Mouse (Mus musculus): Measurements from ENCODE around the gene Olfr474. TPM values are rescaled to one million over a fixed set of nuclear protein-coding genes. Genes with fewer than 3 reads are reported as not detected.
"Not testable (repeated sequence)": the region's sequence is repeated elsewhere in the genome, so short reads cannot be mapped to it uniquely, and the experiment has no call there.

Gene Olfr474
- not detected in 2 replicates for polyA plus RNA-seq (2015; fragmentation: Nextera tagmentation; extraction: Ambion mirVana)

DNA sequence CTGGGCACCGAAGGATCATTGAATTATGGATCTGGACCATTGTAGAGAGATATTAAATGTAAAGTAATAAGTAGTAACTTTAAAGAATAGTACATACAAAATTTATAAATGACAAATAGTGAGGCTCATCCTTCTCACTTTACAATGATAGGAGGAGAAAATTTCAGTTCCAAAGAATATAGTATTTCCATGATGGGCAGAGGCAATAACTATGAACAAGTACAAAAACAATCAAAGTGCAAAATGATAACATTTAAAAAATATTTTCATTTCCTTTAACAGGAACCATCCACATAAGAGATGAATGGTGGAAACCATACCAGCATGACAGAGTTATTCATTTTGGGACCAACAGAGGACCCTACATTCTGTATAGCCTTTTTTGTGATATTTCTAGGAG, at the start of gene Olfr474:
Gene Olfr474 (plus strand): TSS at position 301 of the 400 bp plus-strand sequence.
- WGBS = 93% methylated on average over 1 of the region's 1 CpGs

DNA sequence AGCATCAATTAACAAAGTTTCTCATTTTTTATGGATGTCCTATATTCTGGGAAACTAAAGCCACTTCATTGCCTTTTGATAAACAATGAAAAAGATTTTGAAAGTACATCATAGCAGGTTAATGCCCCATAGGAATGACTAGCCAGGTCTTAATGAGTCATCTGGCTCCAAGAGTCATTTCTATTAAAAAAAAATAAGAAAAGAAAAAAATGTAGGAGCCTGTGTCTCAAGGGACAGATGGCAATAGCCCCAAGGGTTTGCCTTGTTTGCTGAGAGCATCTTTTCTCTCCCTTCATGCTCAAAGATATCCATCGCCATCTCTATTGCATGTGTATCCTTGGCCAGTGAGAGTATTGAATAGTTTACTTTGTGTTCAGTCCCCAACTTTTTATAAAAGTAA, 24.3 kb upstream of the Olfr474 start, which contains the start of gene Olfr473:
Gene Olfr473 (plus strand): TSS at position 301 of the 400 bp plus-strand sequence.
- H3K9me3 ChIP-seq (ENCODE audit: low read length) = no peaks in the 10 kb centered on the region
- no peak within 1 kb of the TSS for H3K27ac ChIP-seq (ENCODE audit: low read length)
- no peaks in the 10 kb centered on the region for H3K36me3 ChIP-seq (ENCODE audit: insufficient read depth, low read length)
- no peak for ATAC-seq (ENCODE audit: low FRiP score, low TSS enrichment)
- no peaks in the 10 kb centered on the region for H3K4me1 ChIP-seq (ENCODE audit: insufficient read depth, low read length)
- H3K4me2 ChIP-seq (replicated peaks; ENCODE audit: low read depth, low read length) = no peak within 1 kb of the TSS
- H3K4me3 ChIP-seq (ENCODE audit: low read length) = no peak within 1 kb of the TSS
- no peaks in the 10 kb centered on the region for H3K27me3 ChIP-seq (ENCODE audit: insufficient read depth, low read length)
- H3K9ac ChIP-seq (replicated peaks; ENCODE audit: low read length) = no peak within 1 kb of the TSS
- WGBS = 83% methylated on average over 1 of the region's 1 CpGs

More for the DNA sequence above, at the start of gene Olfr474:
- no peak for ATAC-seq (ENCODE audit: low FRiP score, low TSS enrichment)
- Histone ChIP-seq H3K27ac (ENCODE audit: low read length) (no peak within 1 kb of the TSS), H3K27me3 (ENCODE audit: insufficient read depth, low read length) (no peaks in the 10 kb centered on the region), H3K9me3 (ENCODE audit: low read length) (no peaks in the 10 kb centered on the region), H3K4me3 (ENCODE audit: low read length) (no peak within 1 kb of the TSS), H3K36me3 (ENCODE audit: insufficient read depth, low read length) (no peaks in the 10 kb centered on the region), H3K4me1 (ENCODE audit: insufficient read depth, low read length) (no peaks in the 10 kb centered on the region), H3K9ac (replicated peaks; ENCODE audit: low read length) (no peak within 1 kb of the TSS), H3K4me2 (replicated peaks; ENCODE audit: low read depth, low read length) (no peak within 1 kb of the TSS)

DNA sequence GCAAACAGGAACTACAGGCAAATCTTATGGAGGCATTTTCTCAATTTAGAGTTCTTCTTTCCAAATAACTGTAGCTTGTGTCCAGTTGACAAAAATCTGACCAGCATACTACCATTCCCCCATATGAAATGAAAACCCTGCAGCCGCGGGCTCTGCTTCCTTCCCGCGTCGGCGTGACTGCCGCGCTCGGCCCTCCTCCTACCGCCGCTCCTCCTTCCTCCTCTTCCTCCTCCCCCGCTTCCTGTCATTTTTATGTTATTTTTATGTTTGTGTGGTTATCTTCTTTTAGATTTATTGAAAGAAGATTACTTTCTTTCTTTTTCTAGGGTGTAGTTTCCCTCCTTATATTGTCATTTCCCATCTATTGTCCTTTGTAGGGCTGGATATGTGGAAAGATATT, 1.9 kb upstream of the Olfr474 start:
- not testable (repeated sequence) for ATAC-seq (ENCODE audit: low FRiP score, low TSS enrichment); H3K27me3 ChIP-seq (ENCODE audit: insufficient read depth, low read length); H3K4me2 ChIP-seq (replicated peaks; ENCODE audit: low read depth, low read length); H3K27ac ChIP-seq (ENCODE audit: low read length); H3K36me3 ChIP-seq (ENCODE audit: insufficient read depth, low read length); H3K9ac ChIP-seq (replicated peaks; ENCODE audit: low read length); H3K9me3 ChIP-seq (ENCODE audit: low read length); H3K4me1 ChIP-seq (ENCODE audit: insufficient read depth, low read length); H3K4me3 ChIP-seq (ENCODE audit: low read length)
- 97% methylated on average over 12 of the region's 12 CpGs for WGBS

DNA sequence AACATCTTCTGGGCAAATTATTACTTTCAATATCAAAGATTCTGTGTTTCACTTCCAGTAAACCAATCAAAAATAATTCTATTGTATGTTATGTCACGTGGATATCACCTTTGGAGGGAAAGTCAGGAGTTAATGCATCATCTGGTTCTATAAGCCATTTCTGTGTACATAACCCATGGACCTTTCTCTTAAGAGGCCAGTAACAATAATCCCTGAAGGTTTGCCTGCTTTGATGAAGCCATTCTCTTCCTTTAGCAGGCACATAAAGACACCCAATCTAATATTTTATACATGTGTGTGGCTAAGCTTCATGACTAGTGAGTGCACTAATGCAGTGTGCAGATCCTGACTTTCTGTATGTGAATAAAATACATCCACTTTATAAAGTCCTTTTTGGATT, 10.1 kb downstream of the Olfr474 start, which contains the start of gene Olfr476:
Gene Olfr476 (plus strand): TSS at position 301 of the 400 bp plus-strand sequence.
- WGBS = 53% methylated on average over 1 of the region's 1 CpGs
- Histone ChIP-seq H3K9ac (replicated peaks; ENCODE audit: low read length) (no peak within 1 kb of the TSS), H3K4me1 (ENCODE audit: insufficient read depth, low read length) (no peaks in the 10 kb centered on the region), H3K27me3 (ENCODE audit: insufficient read depth, low read length) (no peaks in the 10 kb centered on the region), H3K4me2 (replicated peaks; ENCODE audit: low read depth, low read length) (no peak within 1 kb of the TSS), H3K9me3 (ENCODE audit: low read length) (no peaks in the 10 kb centered on the region), H3K27ac (ENCODE audit: low read length) (no peak within 1 kb of the TSS), H3K36me3 (ENCODE audit: insufficient read depth, low read length) (no peaks in the 10 kb centered on the region), H3K4me3 (ENCODE audit: low read length) (no peak within 1 kb of the TSS)
- no peak for ATAC-seq (ENCODE audit: low FRiP score, low TSS enrichment)

DNA sequence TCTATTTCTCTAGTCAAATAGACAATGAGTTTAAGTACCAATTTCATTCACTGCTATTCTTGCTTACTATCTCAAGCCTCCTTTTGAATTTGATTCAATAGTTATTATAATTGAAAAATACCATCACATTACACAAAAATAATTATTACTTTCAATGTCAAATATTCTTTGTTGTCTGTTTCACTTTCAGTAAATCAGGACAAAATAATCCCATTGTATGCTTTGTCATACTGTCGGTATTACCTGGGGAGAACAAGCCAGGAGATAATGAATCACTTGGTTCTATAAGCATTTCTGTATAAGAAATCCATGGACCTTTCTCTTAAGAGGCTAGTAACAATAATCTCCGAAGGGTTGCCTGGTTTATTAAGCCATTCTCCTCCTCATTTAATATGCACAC, 31.9 kb downstream of the Olfr474 start, which contains the start of gene Olfr477:
Gene Olfr477 (plus strand): TSS at position 301 of the 400 bp plus-strand sequence.
- WGBS = 72% methylated on average over 2 of the region's 2 CpGs
- no peaks in the 10 kb centered on the region for H3K27me3 ChIP-seq (ENCODE audit: insufficient read depth, low read length)
- H3K9ac ChIP-seq (replicated peaks; ENCODE audit: low read length) = no peak within 1 kb of the TSS
- H3K9me3 ChIP-seq (ENCODE audit: low read length) = no peaks in the 10 kb centered on the region
- H3K4me2 ChIP-seq (replicated peaks; ENCODE audit: low read depth, low read length) = no peak within 1 kb of the TSS
- no peak within 1 kb of the TSS for H3K27ac ChIP-seq (ENCODE audit: low read length)
- no peaks in the 10 kb centered on the region for H3K4me1 ChIP-seq (ENCODE audit: insufficient read depth, low read length)
- no peaks in the 10 kb centered on the region for H3K36me3 ChIP-seq (ENCODE audit: insufficient read depth, low read length)
- H3K4me3 ChIP-seq (ENCODE audit: low read length) = no peak within 1 kb of the TSS
- ATAC-seq (ENCODE audit: low FRiP score, low TSS enrichment) = no peak

Other genes with a start within 250 kb of the Olfr474 start
- 0.14 and 0.22 TPM in 2 replicates for gene Cyb5r2, start 196.6 kb upstream of the Olfr474 start, polyA plus RNA-seq (2015; fragmentation: Nextera tagmentation; extraction: Ambion mirVana)
- gene Ovch2, start 153.4 kb upstream of the Olfr474 start, polyA plus RNA-seq (2015; fragmentation: Nextera tagmentation; extraction: Ambion mirVana) = not detected in 2 replicates
- not detected in 2 replicates for gene Olfr467, start 142.4 kb upstream of the Olfr474 start, polyA plus RNA-seq (2015; fragmentation: Nextera tagmentation; extraction: Ambion mirVana)
- gene Olfr469, start 129.1 kb upstream of the Olfr474 start, polyA plus RNA-seq (2015; fragmentation: Nextera tagmentation; extraction: Ambion mirVana) = not detected in 2 replicates
- gene Olfr470, start 107.2 kb upstream of the Olfr474 start, polyA plus RNA-seq (2015; fragmentation: Nextera tagmentation; extraction: Ambion mirVana) = not detected in 2 replicates
- gene Olfr472, start 56.7 kb upstream of the Olfr474 start, polyA plus RNA-seq (2015; fragmentation: Nextera tagmentation; extraction: Ambion mirVana) = 0.03 TPM in 1 of 2 replicates, not detected in the other
- not detected in 2 replicates for gene Olfr473, start 24.2 kb upstream of the Olfr474 start, polyA plus RNA-seq (2015; fragmentation: Nextera tagmentation; extraction: Ambion mirVana)
- gene Olfr476, start 10.2 kb downstream of the Olfr474 start, polyA plus RNA-seq (2015; fragmentation: Nextera tagmentation; extraction: Ambion mirVana) = not detected in 2 replicates
- not detected in 2 replicates for gene Olfr477, start 32.0 kb downstream of the Olfr474 start, polyA plus RNA-seq (2015; fragmentation: Nextera tagmentation; extraction: Ambion mirVana)
- gene Olfr478, start 79.3 kb downstream of the Olfr474 start, polyA plus RNA-seq (2015; fragmentation: Nextera tagmentation; extraction: Ambion mirVana) = not detected in 2 replicates
- gene Olfr479, start 96.0 kb downstream of the Olfr474 start, polyA plus RNA-seq (2015; fragmentation: Nextera tagmentation; extraction: Ambion mirVana) = not detected in 2 replicates
- not detected in 2 replicates for gene Olfr480, start 112.7 kb downstream of the Olfr474 start, polyA plus RNA-seq (2015; fragmentation: Nextera tagmentation; extraction: Ambion mirVana)
- not detected in 2 replicates for gene Olfr481, start 125.2 kb downstream of the Olfr474 start, polyA plus RNA-seq (2015; fragmentation: Nextera tagmentation; extraction: Ambion mirVana)
- 0.07 and 0.13 TPM in 2 replicates for gene Olfr482, start 142.9 kb downstream of the Olfr474 start, polyA plus RNA-seq (2015; fragmentation: Nextera tagmentation; extraction: Ambion mirVana)
- not detected in 2 replicates for gene Olfr483, start 146.2 kb downstream of the Olfr474 start, polyA plus RNA-seq (2015; fragmentation: Nextera tagmentation; extraction: Ambion mirVana)
- not detected in 2 replicates for gene Olfr484, start 172.8 kb downstream of the Olfr474 start, polyA plus RNA-seq (2015; fragmentation: Nextera tagmentation; extraction: Ambion mirVana)
- gene Olfr485, start 205.2 kb downstream of the Olfr474 start, polyA plus RNA-seq (2015; fragmentation: Nextera tagmentation; extraction: Ambion mirVana) = not detected in 2 replicates
- gene Olfr486, start 218.1 kb downstream of the Olfr474 start, polyA plus RNA-seq (2015; fragmentation: Nextera tagmentation; extraction: Ambion mirVana) = not detected in 2 replicates